Mouse (Mus musculus) urinary bladder, postnatal 10 days (tissue): ENCODE results near the gene Gjb4.

ENCODE experiments used
- DNase-seq: peaks from one replicate; pipeline ENCODE4 v3.0.0; 2022; ENCODE audit warnings: low spot score

The Gjb4 gene

GRCm38 (mm10) chr4:127353951-127354438 lies at the start of gene Gjb4:
TSS of gene Gjb4 (minus strand) at chr4:127354081.
- DNase-seq: no peak

GRCm38 (mm10) chr4:127402614-127403013 lies 48.7 kb upstream of the Gjb4 start:
- no peak for DNase-seq

- DNase-seq: no peak
Observed at GRCm38 (mm10) chr4:127402166-127402565, 48.3 kb upstream of the Gjb4 start.

GRCm38 (mm10) chr4:127400165-127401145 lies 46.6 kb upstream of the Gjb4 start:
- DNase-seq: no peak

GRCm38 (mm10) chr4:127395591-127395990 lies 41.7 kb upstream of the Gjb4 start:
- no peak for DNase-seq

- no peak for DNase-seq
Observed at GRCm38 (mm10) chr4:127389645-127390044, 35.8 kb upstream of the Gjb4 start.

GRCm38 (mm10) chr4:127377344-127377743 lies 23.5 kb upstream of the Gjb4 start:
- no peak for DNase-seq

- DNase-seq: no peak
Observed at GRCm38 (mm10) chr4:127375541-127376177, 21.8 kb upstream of the Gjb4 start.

- no peak for DNase-seq
Observed at GRCm38 (mm10) chr4:127374645-127375044, 20.8 kb upstream of the Gjb4 start.

GRCm38 (mm10) chr4:127373491-127373890 lies 19.6 kb upstream of the Gjb4 start:
- DNase-seq: no peak

- no peak for DNase-seq
Observed at GRCm38 (mm10) chr4:127371546-127371945, 17.7 kb upstream of the Gjb4 start.

- DNase-seq: no peak
Observed at GRCm38 (mm10) chr4:127370447-127370846, 16.6 kb upstream of the Gjb4 start.

GRCm38 (mm10) chr4:127368379-127368973 lies 14.6 kb upstream of the Gjb4 start:
- no peak for DNase-seq

- no peak for DNase-seq
Observed at GRCm38 (mm10) chr4:127365834-127366233, 12.0 kb upstream of the Gjb4 start.

GRCm38 (mm10) chr4:127365433-127365832 lies 11.6 kb upstream of the Gjb4 start:
- no peak for DNase-seq

GRCm38 (mm10) chr4:127364431-127364830 lies 10.6 kb upstream of the Gjb4 start:
- DNase-seq: no peak

GRCm38 (mm10) chr4:127363331-127363730 lies 9.4 kb upstream of the Gjb4 start:
- DNase-seq: no peak

- DNase-seq: no peak
Observed at GRCm38 (mm10) chr4:127362520-127362919, 8.6 kb upstream of the Gjb4 start.

- DNase-seq: no peak
Observed at GRCm38 (mm10) chr4:127358018-127358417, 4.1 kb upstream of the Gjb4 start, which contains the start of gene Gjb5. TSS of gene Gjb5 (minus strand) at chr4:127358181.

GRCm38 (mm10) chr4:127354506-127355485 lies 915 bp upstream of the Gjb4 start:
- no peak for DNase-seq

- no peak for DNase-seq
Observed at GRCm38 (mm10) chr4:127352594-127352993, 1.3 kb downstream of the Gjb4 start.
